Mouse (Mus musculus) fat pad, adult 2 months (tissue): Measurements from ENCODE around the gene Agxt.

Experiments used
- DNase-seq: peaks from one replicate; pipeline ENCODE4 v3.0.0-alpha.2; 2011; ENCODE audit warnings: low read depth, low spot score; ENCODE audit errors: extremely low read depth

Agxt gene

GRCm38 (mm10) chr1:93135036-93135526 lies at the start of gene Agxt:
Agxt (plus strand) TSS chr1:93135240.
- DNase-seq, result no peak

- DNase-seq, result no peak
Measured at GRCm38 (mm10) chr1:93092582-93092981, 42.5 kb upstream of the Agxt start.

- DNase-seq, result no peak
Measured at GRCm38 (mm10) chr1:93098956-93099355, 36.1 kb upstream of the Agxt start.

- no peak for DNase-seq
Measured at GRCm38 (mm10) chr1:93100243-93100575, 34.8 kb upstream of the Agxt start.

GRCm38 (mm10) chr1:93100576-93101491 lies 34.2 kb upstream of the Agxt start:
- no peak for DNase-seq

- DNase-seq, result no peak
Measured at GRCm38 (mm10) chr1:93101571-93102061, 33.4 kb upstream of the Agxt start, which contains the start of gene Kif1a. Kif1a (minus strand) TSS chr1:93101951.

- DNase-seq, result no peak
Measured at GRCm38 (mm10) chr1:93102700-93103099, 32.3 kb upstream of the Agxt start.

GRCm38 (mm10) chr1:93114713-93115463 lies 20.2 kb upstream of the Agxt start:
- no peak for DNase-seq

GRCm38 (mm10) chr1:93115471-93115870 lies 19.6 kb upstream of the Agxt start:
- DNase-seq, result no peak

GRCm38 (mm10) chr1:93118816-93119215 lies 16.2 kb upstream of the Agxt start:
- DNase-seq, result no peak

GRCm38 (mm10) chr1:93123179-93123854 lies 11.7 kb upstream of the Agxt start:
- DNase-seq, result no peak

- DNase-seq, result no peak
Measured at GRCm38 (mm10) chr1:93124066-93124465, 11.0 kb upstream of the Agxt start.

- no peak for DNase-seq
Measured at GRCm38 (mm10) chr1:93125256-93125655, 9.8 kb upstream of the Agxt start.

GRCm38 (mm10) chr1:93128209-93128608 lies 6.8 kb upstream of the Agxt start:
- no peak for DNase-seq

- DNase-seq, result no peak
Measured at GRCm38 (mm10) chr1:93128710-93129349, 6.2 kb upstream of the Agxt start.

GRCm38 (mm10) chr1:93130242-93130983 lies 4.6 kb upstream of the Agxt start:
- no peak for DNase-seq

GRCm38 (mm10) chr1:93132676-93133075 lies 2.4 kb upstream of the Agxt start:
- no peak for DNase-seq

- no peak for DNase-seq
Measured at GRCm38 (mm10) chr1:93138534-93138933, 3.5 kb downstream of the Agxt start.

GRCm38 (mm10) chr1:93139713-93140112 lies 4.7 kb downstream of the Agxt start:
- no peak for DNase-seq

GRCm38 (mm10) chr1:93142871-93143270 lies 7.8 kb downstream of the Agxt start:
- no peak for DNase-seq
